30 mouse cellular contexts compared by ENCODE assay signal in genomic region chr2:5028047-5028446, GRCm38 (mm10). TPM values are rescaled to one million over a fixed set of nuclear protein-coding genes. Genes with fewer than 3 reads are reported as not detected.
DNase-seq lines count a peak whose midpoint lies in the region; ATAC-seq lines count a peak whose summit lies in the region.
"Had no signal": no experiment of that assay in that cellular context is flagged by ENCODE, and none has a peak within 500 bp of the region (broad histone marks: within the 10 kb centered on the region; RNA-seq: fewer than 3 reads in every experiment).

No protein-coding gene starts in this region.

- ATAC-seq in intestine, embryonic 15.5 days, result peak; percentile 48
- no peak for ATAC-seq in liver, embryonic 11.5 days (replicated peaks; ENCODE audit: low FRiP score)
- ATAC-seq: forebrain, embryonic 15.5 days; midbrain, embryonic 16.5 days had no signal

- DNase-seq in heart, adult 18-20 months, result peak; percentile 52 to 56
- DNase-seq in heart, postnatal 25 days (ENCODE audit: low spot score), result no peak
- DNase-seq in heart, adult 9 months (ENCODE audit: low spot score in 2 of 2), result peak; percentile 16 to 27
- no peak for DNase-seq in thymus, postnatal 0 days (ENCODE audit: low spot score)
- DNase-seq in liver, embryonic 11.5 days (ENCODE audit: low spot score), result no peak
- no peak for DNase-seq in urinary bladder, postnatal 25 days (ENCODE audit: low spot score)
- DNase-seq: adrenal gland, postnatal 10 days; cerebellum, postnatal 36 days; embryo, embryonic 11 days; gastrocnemius, postnatal 36 days; kidney, adult 2 months; left cerebral cortex, postnatal 4 days; lung, postnatal 4 days; retina, postnatal 1 day; thymus, postnatal 25 days had no signal

- no peaks in the 10 kb centered on the region for H3K27me3 ChIP-seq in intestine, embryonic 15.5 days (replicated peaks)
- no peaks in the 10 kb centered on the region for H3K27me3 ChIP-seq in liver, embryonic 11.5 days (replicated peaks; ENCODE audit: control insufficient read depth, insufficient read depth, low read length)
- H3K27me3 ChIP-seq: embryonic facial prominence, embryonic 13.5 days; forebrain, embryonic 15.5 days; hindbrain, embryonic 12.5 days; limb, embryonic 15.5 days; liver, embryonic 15.5 days; lung, embryonic 15.5 days; neural tube, embryonic 13.5 days had no signal

- H3K4me2 ChIP-seq in intestine, embryonic 15.5 days (replicated peaks), result no peak overlapping the region
- no peak overlapping the region for H3K4me2 ChIP-seq in liver, embryonic 11.5 days
- H3K4me2 ChIP-seq: embryonic facial prominence, embryonic 13.5 days; forebrain, embryonic 15.5 days; hindbrain, embryonic 12.5 days; limb, embryonic 15.5 days; liver, embryonic 15.5 days; lung, embryonic 15.5 days; neural tube, embryonic 13.5 days had no signal

- no peak overlapping the region for H3K4me3 ChIP-seq in intestine, embryonic 15.5 days (replicated peaks)
- H3K4me3 ChIP-seq in liver, embryonic 11.5 days (ENCODE audit: low read depth, low read length), result no peak overlapping the region
- H3K4me3 ChIP-seq: embryonic facial prominence, embryonic 13.5 days; forebrain, embryonic 15.5 days; hindbrain, embryonic 12.5 days; limb, embryonic 15.5 days; liver, embryonic 15.5 days; lung, embryonic 15.5 days; myocyte; neural tube, embryonic 13.5 days had no signal

- H3K9ac ChIP-seq in intestine, embryonic 15.5 days, result no peak overlapping the region
- H3K9ac ChIP-seq in liver, embryonic 11.5 days (ENCODE audit: low read depth, low read length), result no peak overlapping the region
- H3K9ac ChIP-seq: embryonic facial prominence, embryonic 13.5 days; forebrain, embryonic 15.5 days; hindbrain, embryonic 12.5 days; limb, embryonic 15.5 days; liver, embryonic 15.5 days; lung, embryonic 15.5 days; neural tube, embryonic 13.5 days had no signal

- no peaks in the 10 kb centered on the region for H3K9me3 ChIP-seq in intestine, embryonic 15.5 days
- H3K9me3 ChIP-seq in liver, embryonic 11.5 days (ENCODE audit: control insufficient read depth, low read length), result no peaks in the 10 kb centered on the region
- H3K9me3 ChIP-seq: embryonic facial prominence, embryonic 13.5 days; forebrain, embryonic 15.5 days; G1E; limb, embryonic 15.5 days; liver, embryonic 15.5 days; lung, embryonic 15.5 days; neural tube, embryonic 13.5 days had no signal

- H3K36me3 ChIP-seq in intestine, embryonic 15.5 days, result no peaks in the 10 kb centered on the region
- H3K36me3 ChIP-seq in liver, embryonic 11.5 days (ENCODE audit: control insufficient read depth, insufficient read depth, low read length), result no peaks in the 10 kb centered on the region
- H3K36me3 ChIP-seq: embryonic facial prominence, embryonic 13.5 days; forebrain, embryonic 15.5 days; hindbrain, embryonic 12.5 days; limb, embryonic 15.5 days; lung, embryonic 15.5 days; neural tube, embryonic 13.5 days had no signal

- no peak overlapping the region for H3K27ac ChIP-seq in intestine, embryonic 15.5 days
- no peak overlapping the region for H3K27ac ChIP-seq in liver, embryonic 11.5 days (ENCODE audit: low read depth, low read length)
- H3K27ac ChIP-seq: embryonic facial prominence, embryonic 13.5 days; forebrain, embryonic 15.5 days; hindbrain, embryonic 12.5 days; kidney, postnatal 0 days; limb, embryonic 15.5 days; liver, embryonic 15.5 days; lung, embryonic 15.5 days; neural tube, embryonic 13.5 days had no signal

- intact Hi-C loops in heart, postnatal 25 days (cut with DNase I), result no loop called here

- 78% methylated on average over 7 of the region's 7 CpGs for WGBS in intestine, embryonic 15.5 days
- WGBS in liver, embryonic 11.5 days, result 88% methylated on average over 7 of the region's 7 CpGs

- H3K4me1 ChIP-seq in intestine, embryonic 15.5 days (replicated peaks), result 0 out of 2 replicates have a peak, but pooled peaks cover 2% of the 10 kb centered on the region
- H3K4me1 ChIP-seq in liver, embryonic 11.5 days (replicated peaks; ENCODE audit: control insufficient read depth, insufficient read depth, low read length), result peaks cover 6% of the 10 kb centered on the region
- H3K4me1 ChIP-seq: hindbrain, embryonic 12.5 days; limb, embryonic 15.5 days; lung, embryonic 15.5 days; neural tube, embryonic 13.5 days had no signal

RNA-seq across cellular contexts. Expression of gene Mcm10, which starts 15.5 kb away (rescaled TPM):
- total RNA-seq in heart, adult 18-20 months (2021), result under 1 TPM; 0.46 to 0.82 TPM
- under 1 TPM; 0.57 to 0.59 TPM for total RNA-seq in heart, postnatal 25 days (2021)
- polyA plus RNA-seq in intestine, embryonic 15.5 days (2015; fragmentation: Nextera tagmentation; extraction: Ambion mirVana), result 34.2 and 36.8 TPM in 2 replicates
- polyA plus RNA-seq in thymus, postnatal 0 days (2015; fragmentation: Nextera tagmentation; extraction: Ambion mirVana), result 31.0 and 35.5 TPM in 2 replicates
- polyA plus RNA-seq in liver, embryonic 11.5 days (2014; fragmentation: Nextera tagmentation; extraction: Ambion mirVana), result 77.2 and 84.4 TPM in 2 replicates

RNA-seq across cellular contexts. Expression of gene Optn, which starts 35.8 kb away (rescaled TPM):
- 100 to 1,000 TPM in 1 of 2 experiments, 10 to 100 TPM in 1; 88.3 to 107 TPM for total RNA-seq in heart, adult 18-20 months (2021)
- 10 to 100 TPM; 52.6 to 63.8 TPM for total RNA-seq in heart, postnatal 25 days (2021)
- 17.3 and 18.7 TPM in 2 replicates for polyA plus RNA-seq in intestine, embryonic 15.5 days (2015; fragmentation: Nextera tagmentation; extraction: Ambion mirVana)
- polyA plus RNA-seq in thymus, postnatal 0 days (2015; fragmentation: Nextera tagmentation; extraction: Ambion mirVana), result 3.2 and 4.0 TPM in 2 replicates
- polyA plus RNA-seq in liver, embryonic 11.5 days (2014; fragmentation: Nextera tagmentation; extraction: Ambion mirVana), result 18.7 and 21.8 TPM in 2 replicates

RNA-seq across cellular contexts. Expression of gene Ucma, which starts 52.1 kb away (rescaled TPM):
- total RNA-seq in heart, adult 18-20 months (2021), result under 1 TPM in 1 of 2 experiments, not detected in 1; 0.80 TPM
- under 1 TPM; 0.70 to 0.78 TPM for total RNA-seq in heart, postnatal 25 days (2021)
- polyA plus RNA-seq in intestine, embryonic 15.5 days (2015; fragmentation: Nextera tagmentation; extraction: Ambion mirVana), result not detected in 2 replicates
- polyA plus RNA-seq in thymus, postnatal 0 days (2015; fragmentation: Nextera tagmentation; extraction: Ambion mirVana), result 3.1 and 3.9 TPM in 2 replicates
- not detected in 2 replicates for polyA plus RNA-seq in liver, embryonic 11.5 days (2014; fragmentation: Nextera tagmentation; extraction: Ambion mirVana)
- total RNA-seq: adrenal gland, postnatal 10 days; G1E; gastrocnemius, postnatal 36 days; megakaryocyte-erythroid progenitor cell, adult 5-6 weeks had no signal
- polyA plus RNA-seq: forebrain, embryonic 15.5 days; G1E; kidney, adult 2 months; kidney, postnatal 0 days; large intestine, adult 2 months; neural tube, embryonic 13.5 days; stomach, embryonic 14.5 days had no signal

Comparison
In these comparisons a context has a peak if more than half of its experiments do, and no peak if none do; other contexts are left out.
1. DNase-seq: peak in heart, adult 18-20 months (2 of 2) and heart, adult 9 months (2 of 2); none in heart, postnatal 25 days (single experiment), thymus, postnatal 0 days (single experiment), liver, embryonic 11.5 days (single experiment) and urinary bladder, postnatal 25 days (single experiment).